Mouse (Mus musculus): ENCODE results near the gene Slc36a4.

- TF ChIP-seq POLR2A (IDR thresholded peaks at IDR 0.05; ENCODE audit: insufficient read depth, low read depth, low read length) (no peak), EP300 (IDR thresholded peaks at IDR 0.05; ENCODE audit: insufficient read depth, low read depth, low read length) (no peak), CTCF (IDR thresholded peaks at IDR 0.05) (no peak)
Observed at GRCm38 (mm10) chr9:15766379-15766778, 56.8 kb downstream of the Slc36a4 start.

All from heart, adult 2 months (tissue).